Comparison of ENCODE assay signal across 9 mouse cellular contexts in genomic region chr16:92301989-92302388, GRCm38 (mm10). TPM values are rescaled to one million over a fixed set of nuclear protein-coding genes. Genes with fewer than 3 reads are reported as not detected.
DNase-seq lines count a peak whose midpoint lies in the region; ATAC-seq and TF ChIP-seq lines count a peak whose summit lies in the region.
"Had no signal": no experiment of that assay in that cellular context is flagged by ENCODE, and none has a peak within 500 bp of the region (broad histone marks: within the 10 kb centered on the region; RNA-seq: fewer than 3 reads in every experiment).

No protein-coding gene starts in this region.

- H3K9ac ChIP-seq in hindbrain, embryonic 14.5 days = peak overlapping the region; percentile 76

- H3K4me3 ChIP-seq in thymus, adult 2 months (ENCODE audit: control insufficient read depth, insufficient read depth, low read length) = peak overlapping the region; percentile 80; the same call in 1 of the 2 replicates
- H3K4me3 ChIP-seq in hindbrain, embryonic 14.5 days (replicated peaks; ENCODE audit: low read length) = peak overlapping the region; percentile 61

- no peak for ATAC-seq in hindbrain, embryonic 14.5 days (ENCODE audit: low FRiP score)

- H3K36me3 ChIP-seq in thymus, adult 2 months (ENCODE audit: control insufficient read depth, insufficient read depth, low read length) = peaks cover 3% of the 10 kb centered on the region; the same call in 1 of the 2 replicates
- H3K36me3 ChIP-seq in hindbrain, embryonic 14.5 days (replicated peaks; ENCODE audit: control insufficient read depth, insufficient read depth) = peaks cover 19% of the 10 kb centered on the region

- DNase-seq in adrenal gland, postnatal 10 days = peak; percentile 48
- no peak for DNase-seq in adrenal gland, postnatal 14 days
- no peak for DNase-seq in thymus, adult 2 months
- no peak for DNase-seq in thymus, postnatal 36 days
- DNase-seq in hindbrain, embryonic 14.5 days (ENCODE audit: low spot score) = peak; percentile 47
- DNase-seq in mesoderm, embryonic 11.5 days (ENCODE audit: low read depth, low spot score) = peak; percentile 15
- DNase-seq in thymus, postnatal 14 days = no peak
- no peak for DNase-seq in adrenal gland, postnatal 4 days (ENCODE audit: low spot score in 2 of 2)

- TF ChIP-seq POLR2A in thymus, adult 2 months (IDR thresholded peaks at IDR 0.05; ENCODE audit: control insufficient read depth, extremely low read depth, insufficient read depth, low read length, poor library complexity) = no peak

- WGBS in thymus, adult 2 months = 54% methylated on average over 5 of the region's 5 CpGs
- 28% methylated on average over 5 of the region's 5 CpGs for WGBS in hindbrain, embryonic 14.5 days

- no peak overlapping the region for H3K27ac ChIP-seq in thymus, adult 2 months (ENCODE audit: control insufficient read depth, insufficient read depth, low read length)
- H3K27ac ChIP-seq in hindbrain, embryonic 14.5 days = peak overlapping the region; percentile 60; the same call in 1 of the 2 replicates

- no peak for TF ChIP-seq CTCF in thymus, adult 2 months (IDR thresholded peaks at IDR 0.05; ENCODE audit: borderline replicate concordance, control insufficient read depth, extremely low read depth, insufficient read depth, low read length, poor library complexity)

- H3K27me3 ChIP-seq in thymus, adult 2 months (ENCODE audit: control insufficient read depth, insufficient read depth, low read length) = no peaks in the 10 kb centered on the region
- H3K27me3 ChIP-seq in hindbrain, embryonic 14.5 days (ENCODE audit: control insufficient read depth, insufficient read depth, low read length) = no peaks in the 10 kb centered on the region

- H3K4me1 ChIP-seq in thymus, adult 2 months (replicated peaks; ENCODE audit: control insufficient read depth, insufficient read depth, low read length) = peaks cover 15% of the 10 kb centered on the region
- peaks cover 24% of the 10 kb centered on the region for H3K4me1 ChIP-seq in hindbrain, embryonic 14.5 days (replicated peaks; ENCODE audit: control insufficient read depth, insufficient read depth, low read length)

- no peaks in the 10 kb centered on the region for H3K9me3 ChIP-seq in hindbrain, embryonic 14.5 days (ENCODE audit: control insufficient read depth, low read length)

- peak overlapping the region; percentile 80 for H3K4me2 ChIP-seq in hindbrain, embryonic 14.5 days (replicated peaks)

RNA-seq across cellular contexts. Expression of gene Smim11, which starts 0.9 kb away (rescaled TPM):
- total RNA-seq in adrenal gland, postnatal 10 days (2021) = 10 to 100 TPM; 50.7 to 53.0 TPM
- total RNA-seq in adrenal gland, postnatal 14 days (2021) = 63.6 and 68.8 TPM in 2 replicates
- 28.9 and 34.6 TPM in 2 replicates for polyA plus RNA-seq in thymus, adult 2 months (2012; rRNA removed)
- polyA plus RNA-seq in hindbrain, embryonic 14.5 days (2014; fragmentation: Nextera tagmentation; extraction: Ambion mirVana) = 63.8 and 66.1 TPM in 2 replicates
- 10 to 100 TPM; 49.0 to 51.8 TPM for total RNA-seq in adrenal gland, postnatal 4 days (2021)

RNA-seq across cellular contexts. Expression of gene Kcne2, which starts 9.8 kb away (rescaled TPM):
- total RNA-seq in adrenal gland, postnatal 10 days (2021) = not detected
- not detected in 2 replicates for total RNA-seq in adrenal gland, postnatal 14 days (2021)
- polyA plus RNA-seq in thymus, adult 2 months (2012; rRNA removed) = 0.15 TPM in 1 of 2 replicates, not detected in the other
- polyA plus RNA-seq in hindbrain, embryonic 14.5 days (2014; fragmentation: Nextera tagmentation; extraction: Ambion mirVana) = 32.3 and 53.8 TPM in 2 replicates
- total RNA-seq in adrenal gland, postnatal 4 days (2021) = not detected
- total RNA-seq: hematopoietic stem cell, adult 5-6 weeks had no signal

RNA-seq across cellular contexts. Expression of gene Fam243, which starts 19.3 kb away (rescaled TPM):
- not detected for total RNA-seq in adrenal gland, postnatal 10 days (2021)
- not detected in 2 replicates for total RNA-seq in adrenal gland, postnatal 14 days (2021)
- 0.03 TPM in 1 of 2 replicates, not detected in the other for polyA plus RNA-seq in thymus, adult 2 months (2012; rRNA removed)
- polyA plus RNA-seq in hindbrain, embryonic 14.5 days (2014; fragmentation: Nextera tagmentation; extraction: Ambion mirVana) = 0.17 and 0.20 TPM in 2 replicates
- under 1 TPM in 1 of 2 experiments, not detected in 1; 0.25 TPM for total RNA-seq in adrenal gland, postnatal 4 days (2021)
- total RNA-seq: hematopoietic stem cell, adult 5-6 weeks had no signal

RNA-seq across cellular contexts. Expression of gene Kcne1, which starts 57.3 kb away (rescaled TPM):
- not detected for total RNA-seq in adrenal gland, postnatal 10 days (2021)
- not detected in 2 replicates for total RNA-seq in adrenal gland, postnatal 14 days (2021)
- polyA plus RNA-seq in thymus, adult 2 months (2012; rRNA removed) = 0.04 and 1.5 TPM in 2 replicates
- polyA plus RNA-seq in hindbrain, embryonic 14.5 days (2014; fragmentation: Nextera tagmentation; extraction: Ambion mirVana) = 0.23 TPM in 1 of 2 replicates, not detected in the other
- total RNA-seq in adrenal gland, postnatal 4 days (2021) = under 1 TPM in 1 of 2 experiments, not detected in 1; 0.34 TPM
- total RNA-seq: hematopoietic stem cell, adult 5-6 weeks had no signal

Comparison
In these comparisons a context has a peak if more than half of its experiments do, and no peak if none do; other contexts are left out.
1. DNase-seq: peak in adrenal gland, postnatal 10 days (single experiment), hindbrain, embryonic 14.5 days (single experiment) and mesoderm, embryonic 11.5 days (single experiment); none in adrenal gland, postnatal 14 days (single experiment), thymus, adult 2 months (single experiment), thymus, postnatal 36 days (0 of 2), thymus, postnatal 14 days (single experiment) and adrenal gland, postnatal 4 days (0 of 2).